Mouse (Mus musculus): Measurements from ENCODE around the gene Eva1b.

- TF ChIP-seq POLR2A (IDR thresholded peaks at IDR 0.05; ENCODE audit: borderline replicate concordance, insufficient read depth, low read length) (no peak), CTCF (IDR thresholded peaks at IDR 0.05; ENCODE audit: borderline replicate concordance, insufficient read depth, low read depth, low read length) (no peak)
These were observed 35.5 kb downstream of the Eva1b start for GRCm38 (mm10) chr4:126183034-126183433.

Data from cerebellum, adult 2 months (tissue).